Mouse (Mus musculus): ENCODE measurements around the gene Tsg101.

GRCm38 (mm10) chr7:46840787-46841525 is 78.8 kb downstream of the Tsg101 start, which contains the start of gene Ldha:
- TF ChIP-seq POLR2AphosphoS2 (IDR thresholded peaks at IDR 0.05; ENCODE audit: insufficient read length, low read depth): no peak
- TF ChIP-seq POLR2A (IDR thresholded peaks at IDR 0.05; ENCODE audit: insufficient read length, low read depth): no peak
- no peak for TF ChIP-seq TCF12 (IDR thresholded peaks at IDR 0.05; ENCODE audit: insufficient read depth, poor library complexity, severe bottlenecking)
- TF ChIP-seq CEBPB (IDR thresholded peaks at IDR 0.05; ENCODE audit: insufficient read depth, poor library complexity, severe bottlenecking): no peak
- TF ChIP-seq REST (IDR thresholded peaks at IDR 0.05; ENCODE audit: insufficient read depth, insufficient read length): no peak
- no peak for TF ChIP-seq USF1 (IDR thresholded peaks at IDR 0.05; ENCODE audit: low read depth)
- no peak for TF ChIP-seq E2F4 (IDR thresholded peaks at IDR 0.05; ENCODE audit: insufficient read depth)
- no peak for TF ChIP-seq MAX (IDR thresholded peaks at IDR 0.05; ENCODE audit: low read depth)
- no peak for TF ChIP-seq SRF (IDR thresholded peaks at IDR 0.05; ENCODE audit: control insufficient read depth, insufficient read length, low read depth)
- TF ChIP-seq MYOD1 (IDR thresholded peaks at IDR 0.05; ENCODE audit: control insufficient read depth in 1 of 3, insufficient read length in 2 of 3, low read depth in 2 of 3): peak in 2 of 3 experiments; percentile 29 to 60
- peak in 1 of 3 experiments; percentile 71 for TF ChIP-seq MYOG (IDR thresholded peaks at IDR 0.05; ENCODE audit: control insufficient read depth in 1 of 3, insufficient read depth in 1 of 3, insufficient read length in 2 of 3, low read depth in 2 of 3)
